Mouse (Mus musculus) E14TG2a.4 (cell line): ENCODE data around the gene Zbp1.

Experiments used
- CTCF ChIP-seq: conservative IDR thresholded peaks from 2 replicates; pipeline ENCODE4 v1.5.1; 2014; ENCODE audit warnings: low read length
- NANOG ChIP-seq: IDR thresholded peaks from 2 replicates; pipeline ENCODE4 v1.6.1; 2014; ENCODE audit warnings: borderline replicate concordance, low read length, mixed read lengths
- POU5F1 ChIP-seq: IDR thresholded peaks from 2 replicates; pipeline ENCODE4 v1.6.1; 2014; ENCODE audit warnings: low read length, borderline replicate concordance

- no peak for TF ChIP-seq CTCF
- no peak for TF ChIP-seq POU5F1
- no peak for TF ChIP-seq NANOG
These were observed 25.4 kb upstream of the Zbp1 start for GRCm38 (mm10) chr2:173244108-173244507.
